Mouse (Mus musculus) limb, embryonic 12.5 days (tissue): Measurements from ENCODE around the gene Hand2. TPM values are rescaled to one million over a fixed set of nuclear protein-coding genes. Genes with fewer than 3 reads are reported as not detected.

Source experiments
- ATAC-seq: fragments of 200-750 bp; cut with Nextera tagmentation; 2 replicates; pipeline ENCODE4 v1.8.0; 2017; ENCODE audit warnings: low read depth, moderate TSS enrichment; ENCODE audit not compliant: insufficient number of reproducible peaks, insufficient read depth, low FRiP score, low TSS enrichment
- H3K27ac ChIP-seq: fragments of 300-500 bp; sonication (generic); 2 replicates; pipeline ENCODE4 v1.5.1; 2016; ENCODE audit warnings: mild to moderate bottlenecking, moderate library complexity
- H3K27me3 ChIP-seq: fragments of 300-500 bp; sonication (generic); 2 replicates; pipeline ENCODE4 v1.6.1; 2016; ENCODE audit warnings: mild to moderate bottlenecking, moderate library complexity
- H3K36me3 ChIP-seq: fragments of 300-500 bp; sonication (generic); 2 replicates; pipeline ENCODE4 v1.6.1; 2016; ENCODE audit warnings: mild to moderate bottlenecking, moderate library complexity
- H3K4me1 ChIP-seq: fragments of 300-500 bp; sonication (generic); replicated peaks from 2 replicates; pipeline ENCODE4 v1.6.1; 2016
- H3K4me2 ChIP-seq: fragments of 300-500 bp; sonication (generic); 2 replicates; pipeline ENCODE4 v1.6.1; 2016; ENCODE audit warnings: mild to moderate bottlenecking, moderate library complexity
- H3K4me3 ChIP-seq: fragments of 300-500 bp; sonication (generic); replicated peaks from 2 replicates; pipeline ENCODE4 v1.5.1; 2016; ENCODE audit warnings: mild to moderate bottlenecking
- H3K9ac ChIP-seq: fragments of 300-500 bp; sonication (generic); replicated peaks from 2 replicates; pipeline ENCODE4 v1.6.1; 2016; ENCODE audit warnings: mild to moderate bottlenecking, moderate library complexity
- H3K9me3 ChIP-seq: fragments of 300-500 bp; sonication (generic); 2 replicates; pipeline ENCODE4 v1.6.1; 2016; ENCODE audit warnings: mild to moderate bottlenecking, moderate library complexity
- WGBS: fragments of 180-500 bp; shearing (Covaris S2); methylation state at CpG from one replicate; pipeline ENCODE4 v1.1.7; 2016; 5-methylcytosine and 5-hydroxymethylcytosine counted together
- polyA plus RNA-seq: library from polyadenylated mRNA; unstranded; fragments of >200 nt; fragmentation: Nextera tagmentation; extraction: Ambion mirVana; gene quantifications from 2 replicates; pipeline ENCODE4 v1.2.1, GENCODE M21; 2016

Hand2 gene
- polyA plus RNA-seq, 1 experiment from 2014 or later = 23.7 TPM

GRCm38 (mm10) chr8:57346371-57346770 is 25.6 kb downstream of the Hand2 start:
- H3K4me1 ChIP-seq = peaks cover 92% of the 10 kb centered on the region
- H3K9me3 ChIP-seq = no peaks in the 10 kb centered on the region
- WGBS = 36% methylated on average over 7 of the region's 7 CpGs
- peaks cover 90% of the 10 kb centered on the region for H3K27me3 ChIP-seq
- no peak for ATAC-seq
- no peak overlapping the region for H3K4me3 ChIP-seq
- H3K9ac ChIP-seq = no peak overlapping the region
- no peak overlapping the region for H3K4me2 ChIP-seq
- no peak overlapping the region for H3K27ac ChIP-seq
- no peaks in the 10 kb centered on the region for H3K36me3 ChIP-seq

- ATAC-seq = no peak
- Histone ChIP-seq H3K4me2 (no peak overlapping the region), H3K9ac (no peak overlapping the region), H3K4me3 (no peak overlapping the region), H3K27me3 (peaks cover 88% of the 10 kb centered on the region), H3K9me3 (no peaks in the 10 kb centered on the region), H3K4me1 (peaks cover 84% of the 10 kb centered on the region), H3K36me3 (no peaks in the 10 kb centered on the region), H3K27ac (no peak overlapping the region)
- 40% methylated on average over 5 of the region's 5 CpGs for WGBS
Observed at GRCm38 (mm10) chr8:57347141-57347540, 26.4 kb downstream of the Hand2 start.

- Histone ChIP-seq H3K27me3 (peaks cover 82% of the 10 kb centered on the region), H3K9me3 (no peaks in the 10 kb centered on the region), H3K9ac (no peak overlapping the region), H3K27ac (peak overlapping the region; percentile 8; the same call in 1 of the 2 replicates), H3K4me3 (no peak overlapping the region), H3K4me2 (peak overlapping the region; percentile 54; the same call in 1 of the 2 replicates), H3K36me3 (no peaks in the 10 kb centered on the region), H3K4me1 (peaks cover 77% of the 10 kb centered on the region)
- ATAC-seq = peak; percentile 43; the same call in 1 of the 2 replicates
- WGBS = 24% methylated on average over 4 of the region's 4 CpGs
Observed at GRCm38 (mm10) chr8:57348251-57348650, 27.5 kb downstream of the Hand2 start.

- Histone ChIP-seq H3K9ac (no peak overlapping the region), H3K9me3 (no peaks in the 10 kb centered on the region), H3K36me3 (no peaks in the 10 kb centered on the region), H3K27me3 (peaks cover 78% of the 10 kb centered on the region), H3K4me3 (peak overlapping the region; percentile 26), H3K4me2 (peak overlapping the region; percentile 54), H3K27ac (peak overlapping the region; percentile 80), H3K4me1 (peaks cover 71% of the 10 kb centered on the region)
- ATAC-seq = no peak
- 3% methylated on average over 23 of the region's 23 CpGs for WGBS
Observed at GRCm38 (mm10) chr8:57348866-57349520, 28.2 kb downstream of the Hand2 start.

GRCm38 (mm10) chr8:57351861-57352260 is 31.1 kb downstream of the Hand2 start:
- no peak overlapping the region for H3K4me3 ChIP-seq
- H3K9me3 ChIP-seq = no peaks in the 10 kb centered on the region
- peaks cover 54% of the 10 kb centered on the region for H3K27me3 ChIP-seq
- ATAC-seq = no peak
- 35% methylated on average over 2 of the region's 2 CpGs for WGBS
- no peak overlapping the region for H3K4me2 ChIP-seq
- no peak overlapping the region for H3K9ac ChIP-seq
- H3K4me1 ChIP-seq = peaks cover 50% of the 10 kb centered on the region
- H3K36me3 ChIP-seq = no peaks in the 10 kb centered on the region
- H3K27ac ChIP-seq = no peak overlapping the region

GRCm38 (mm10) chr8:57353346-57354305 is 32.8 kb downstream of the Hand2 start:
- WGBS = 2% methylated on average over 37 of the region's 37 CpGs
- H3K4me1 ChIP-seq = peaks cover 34% of the 10 kb centered on the region
- peaks cover 38% of the 10 kb centered on the region for H3K27me3 ChIP-seq
- H3K36me3 ChIP-seq = no peaks in the 10 kb centered on the region
- peak; percentile 94 for ATAC-seq
- H3K4me3 ChIP-seq = peak overlapping the region; percentile 48
- no peaks in the 10 kb centered on the region for H3K9me3 ChIP-seq
- peak overlapping the region; percentile 57 for H3K9ac ChIP-seq
- peak overlapping the region; percentile 81 for H3K4me2 ChIP-seq
- H3K27ac ChIP-seq = peak overlapping the region; percentile 56; the same call in 1 of the 2 replicates

GRCm38 (mm10) chr8:57354876-57355275 is 34.1 kb downstream of the Hand2 start:
- Histone ChIP-seq H3K9ac (no peak overlapping the region), H3K4me1 (peaks cover 22% of the 10 kb centered on the region), H3K4me2 (no peak overlapping the region), H3K4me3 (no peak overlapping the region), H3K9me3 (no peaks in the 10 kb centered on the region), H3K36me3 (no peaks in the 10 kb centered on the region), H3K27ac (no peak overlapping the region), H3K27me3 (peaks cover 29% of the 10 kb centered on the region)
- ATAC-seq = no peak
- 57% methylated on average over 2 of the region's 2 CpGs for WGBS

GRCm38 (mm10) chr8:57356529-57357325 is 35.9 kb downstream of the Hand2 start:
- no peak overlapping the region for H3K4me2 ChIP-seq
- H3K36me3 ChIP-seq = no peaks in the 10 kb centered on the region
- no peaks in the 10 kb centered on the region for H3K9me3 ChIP-seq
- no peak overlapping the region for H3K27ac ChIP-seq
- H3K4me1 ChIP-seq = peaks cover 24% of the 10 kb centered on the region
- ATAC-seq = no peak
- peaks cover 18% of the 10 kb centered on the region for H3K27me3 ChIP-seq
- 51% methylated on average over 9 of the region's 9 CpGs for WGBS
- no peak overlapping the region for H3K4me3 ChIP-seq
- H3K9ac ChIP-seq = no peak overlapping the region

- 38% methylated on average over 2 of the region's 2 CpGs for WGBS
Observed at GRCm38 (mm10) chr8:57360493-57360892, 39.7 kb downstream of the Hand2 start.

GRCm38 (mm10) chr8:57361003-57361805 is 40.4 kb downstream of the Hand2 start:
- H3K4me1 ChIP-seq = peaks cover 12% of the 10 kb centered on the region
- no peak overlapping the region for H3K4me3 ChIP-seq
- ATAC-seq = no peak
- H3K9ac ChIP-seq = no peak overlapping the region
- no peaks in the 10 kb centered on the region for H3K27me3 ChIP-seq
- no peaks in the 10 kb centered on the region for H3K36me3 ChIP-seq
- 48% methylated on average over 8 of the region's 8 CpGs for WGBS
- H3K27ac ChIP-seq = no peak overlapping the region
- no peak overlapping the region for H3K4me2 ChIP-seq
- 0 out of 2 replicates have a peak, but pooled peaks cover 4% of the 10 kb centered on the region for H3K9me3 ChIP-seq

More at GRCm38 (mm10) chr8:57360493-57360892, 39.7 kb downstream of the Hand2 start:
- no peaks in the 10 kb centered on the region for H3K36me3 ChIP-seq
- no peak overlapping the region for H3K9ac ChIP-seq
- no peak for ATAC-seq
- H3K27ac ChIP-seq = no peak overlapping the region
- no peak overlapping the region for H3K4me2 ChIP-seq
- H3K4me3 ChIP-seq = no peak overlapping the region
- peaks cover 14% of the 10 kb centered on the region for H3K4me1 ChIP-seq
- H3K27me3 ChIP-seq = no peaks in the 10 kb centered on the region
- no peaks in the 10 kb centered on the region for H3K9me3 ChIP-seq
